In the genomic region with DNA sequence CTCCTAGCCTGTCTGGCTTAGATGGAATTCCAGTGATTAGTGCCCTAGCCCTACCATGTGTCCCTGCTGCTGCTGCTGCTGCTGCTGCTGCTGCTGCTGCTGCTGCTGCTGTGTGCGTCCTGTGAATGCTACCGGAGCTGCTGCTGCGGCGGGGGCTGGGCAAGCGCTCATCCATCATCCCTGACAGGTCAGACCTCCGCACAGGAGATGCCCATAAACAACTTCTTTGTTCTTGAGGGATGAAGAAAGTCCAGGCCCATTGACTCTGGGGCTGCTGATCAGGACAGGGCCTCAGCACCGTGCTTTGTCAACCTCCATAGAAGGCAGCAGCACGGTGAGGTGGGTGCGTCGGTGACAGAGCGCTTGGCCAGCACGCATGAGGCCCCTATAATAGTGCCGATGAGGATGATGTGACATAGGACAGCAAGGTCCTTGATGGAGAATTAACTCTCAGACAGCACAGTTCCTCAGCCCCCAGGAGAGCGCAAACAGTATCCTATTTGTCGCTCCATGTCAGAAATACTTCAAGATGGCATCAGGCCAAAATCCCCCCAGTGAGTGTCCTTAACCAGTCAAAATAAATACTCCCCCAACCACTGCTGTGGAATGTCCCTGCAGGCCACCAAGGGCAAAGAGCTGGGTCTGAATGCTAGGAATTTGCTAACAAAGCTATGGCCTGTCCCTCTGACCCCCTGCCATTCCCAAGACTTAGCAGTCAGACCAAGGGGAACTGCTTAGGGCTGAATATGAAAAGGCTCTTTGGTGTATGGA, we compare ENCODE assay signal across 9 mouse cellular contexts.
A peak's percentile ranks its signal among the peaks of the same experiment; 100 is the strongest.
DNase-seq lines count a peak whose midpoint lies in the region; ATAC-seq and TF ChIP-seq lines count a peak whose summit lies in the region.
"Had no signal": no experiment of that assay in that cellular context is flagged by ENCODE, and none has a peak within 500 bp of the region (broad histone marks: within the 10 kb centered on the region; RNA-seq: fewer than 3 reads in every experiment).

No protein-coding gene starts in this region.

- peak; percentile 61 for ATAC-seq in heart, embryonic 12.5 days (ENCODE audit: insufficient number of reproducible peaks, low FRiP score)
- ATAC-seq in forebrain, embryonic 12.5 days (ENCODE audit: low FRiP score), result peak; percentile 82
- ATAC-seq in kidney, postnatal 0 days (replicated peaks; ENCODE audit: low FRiP score, low read depth), result peak; percentile 65
- ATAC-seq in midbrain, postnatal 0 days (ENCODE audit: low FRiP score), result no peak

- no peak overlapping the region for H3K4me3 ChIP-seq in heart, embryonic 12.5 days
- peak overlapping the region; percentile 8; the same call in 1 of the 2 replicates for H3K4me3 ChIP-seq in forebrain, embryonic 12.5 days (replicated peaks)
- H3K4me3 ChIP-seq in kidney, postnatal 0 days (replicated peaks; ENCODE audit: low read depth, low read length), result no peak overlapping the region
- no peak overlapping the region for H3K4me3 ChIP-seq in midbrain, postnatal 0 days (ENCODE audit: low read depth, low read length)

- 0 out of 2 replicates have a peak, but pooled peaks cover 7% of the 10 kb centered on the region for H3K9me3 ChIP-seq in heart, embryonic 12.5 days (replicated peaks)
- no peaks in the 10 kb centered on the region for H3K9me3 ChIP-seq in forebrain, embryonic 12.5 days
- H3K9me3 ChIP-seq in kidney, postnatal 0 days (replicated peaks; ENCODE audit: low read length), result no peaks in the 10 kb centered on the region
- no peaks in the 10 kb centered on the region for H3K9me3 ChIP-seq in midbrain, postnatal 0 days (ENCODE audit: low read length)

- H3K36me3 ChIP-seq in heart, embryonic 12.5 days, result no peaks in the 10 kb centered on the region
- no peaks in the 10 kb centered on the region for H3K36me3 ChIP-seq in forebrain, embryonic 12.5 days (replicated peaks)
- no peaks in the 10 kb centered on the region for H3K36me3 ChIP-seq in kidney, postnatal 0 days (ENCODE audit: insufficient read depth, low read length)
- H3K36me3 ChIP-seq in midbrain, postnatal 0 days (ENCODE audit: insufficient read depth, low read length), result no peaks in the 10 kb centered on the region

- no peak for TF ChIP-seq CTCF in kidney, postnatal 0 days (IDR thresholded peaks at IDR 0.05; ENCODE audit: low read depth)
- TF ChIP-seq CTCF in midbrain, postnatal 0 days (IDR thresholded peaks at IDR 0.05), result no peak

- H3K4me2 ChIP-seq in heart, embryonic 12.5 days, result peak overlapping the region; percentile 49
- peak overlapping the region; percentile 43 for H3K4me2 ChIP-seq in forebrain, embryonic 12.5 days
- H3K4me2 ChIP-seq in kidney, postnatal 0 days (ENCODE audit: low read length), result peak overlapping the region; percentile 7; the same call in 1 of the 2 replicates
- H3K4me2 ChIP-seq in midbrain, postnatal 0 days (ENCODE audit: low read depth, low read length, poor library complexity, severe bottlenecking), result 0 out of 2 replicates have a peak overlapping the region, but pooled peaks have one; percentile 2

- peak overlapping the region; percentile 5; the same call in 1 of the 2 replicates for H3K9ac ChIP-seq in heart, embryonic 12.5 days
- no peak overlapping the region; the same call in 1 of the 2 replicates for H3K9ac ChIP-seq in forebrain, embryonic 12.5 days
- H3K9ac ChIP-seq in kidney, postnatal 0 days (ENCODE audit: low read depth, low read length), result no peak overlapping the region
- no peak overlapping the region for H3K9ac ChIP-seq in midbrain, postnatal 0 days (replicated peaks; ENCODE audit: low read length, poor library complexity, severe bottlenecking)

- DNase-seq in heart, adult 11 months, result no peak
- peak; percentile 89 for DNase-seq in kidney, postnatal 0 days (ENCODE audit: low spot score)
- peak; percentile 44 for DNase-seq in midbrain, postnatal 0 days (ENCODE audit: low spot score)
- no peak for DNase-seq in thymus, postnatal 10 days (ENCODE audit: low spot score in 2 of 2)
- DNase-seq in urinary bladder, postnatal 36 days (ENCODE audit: low spot score in 2 of 2), result no peak
- DNase-seq in ovary, postnatal 14 days (ENCODE audit: low spot score), result no peak
- DNase-seq: cerebellum, adult 11 months had no signal

- H3K27ac ChIP-seq in heart, embryonic 12.5 days (ENCODE audit: poor library complexity, severe bottlenecking), result peak overlapping the region; percentile 73; the same call in 1 of the 2 replicates
- peak overlapping the region; percentile 86 for H3K27ac ChIP-seq in forebrain, embryonic 12.5 days
- peak overlapping the region; percentile 87 for H3K27ac ChIP-seq in kidney, postnatal 0 days
- H3K27ac ChIP-seq in midbrain, postnatal 0 days (ENCODE audit: low read depth, low read length), result peak overlapping the region; percentile 27; the same call in 1 of the 2 replicates

- no peaks in the 10 kb centered on the region for H3K27me3 ChIP-seq in heart, embryonic 12.5 days (replicated peaks)
- no peaks in the 10 kb centered on the region for H3K27me3 ChIP-seq in forebrain, embryonic 12.5 days
- H3K27me3 ChIP-seq in kidney, postnatal 0 days (ENCODE audit: insufficient read depth, low read length), result no peaks in the 10 kb centered on the region
- H3K27me3 ChIP-seq in midbrain, postnatal 0 days (ENCODE audit: insufficient read depth, low read length), result no peaks in the 10 kb centered on the region

- 11% methylated on average over 15 of the region's 15 CpGs for whole genome bisulfite sequencing in heart, embryonic 12.5 days
- 8% methylated on average over 15 of the region's 15 CpGs for WGBS in forebrain, embryonic 12.5 days
- 6% methylated on average over 15 of the region's 15 CpGs for WGBS in kidney, postnatal 0 days
- WGBS in midbrain, postnatal 0 days, result 12% methylated on average over 15 of the region's 15 CpGs

- peaks cover 30% of the 10 kb centered on the region for H3K4me1 ChIP-seq in heart, embryonic 12.5 days (replicated peaks)
- H3K4me1 ChIP-seq in forebrain, embryonic 12.5 days, result peaks cover 30% of the 10 kb centered on the region
- H3K4me1 ChIP-seq in kidney, postnatal 0 days (replicated peaks; ENCODE audit: insufficient read depth, low read length), result peaks cover 15% of the 10 kb centered on the region
- peaks cover 5% of the 10 kb centered on the region; the same call in 1 of the 2 replicates for H3K4me1 ChIP-seq in midbrain, postnatal 0 days (ENCODE audit: insufficient read depth, low read length)

Comparison
In these comparisons a context has a peak if more than half of its experiments do, and no peak if none do; other contexts are left out.
1. H3K27ac ChIP-seq: peak in every context shown above with its lines; median percentile 87 in kidney, postnatal 0 days; 86 in forebrain, embryonic 12.5 days; 73 in heart, embryonic 12.5 days; 27 in midbrain, postnatal 0 days.
2. DNase-seq: peak in kidney, postnatal 0 days (single experiment) and midbrain, postnatal 0 days (single experiment); none in heart, adult 11 months (single experiment), thymus, postnatal 10 days (0 of 2), urinary bladder, postnatal 36 days (0 of 2) and ovary, postnatal 14 days (single experiment).
3. Peak in every context shown above with its lines, with median percentiles within 50 percentile points of each other: H3K4me2 ChIP-seq.